Mouse (Mus musculus): Measurements from ENCODE around the gene Klb. TPM values are rescaled to one million over a fixed set of nuclear protein-coding genes. Genes with fewer than 3 reads are reported as not detected.

Klb gene
- polyA plus RNA-seq, 1 experiment from 2014 or later, result 0.05 TPM

- Histone ChIP-seq H3K27ac (ENCODE audit: low read length) (no peak overlapping the region), H3K4me1 (replicated peaks; ENCODE audit: control insufficient read depth, insufficient read depth, low read length) (no peaks in the 10 kb centered on the region), H3K9me3 (ENCODE audit: control insufficient read depth, low read length) (peaks cover 4% of the 10 kb centered on the region), H3K9ac (ENCODE audit: low read length) (no peak overlapping the region), H3K36me3 (ENCODE audit: control insufficient read depth, insufficient read depth, low read length) (no peaks in the 10 kb centered on the region), H3K4me3 (ENCODE audit: low read length) (no peak overlapping the region), H3K4me2 (ENCODE audit: low read depth, low read length) (no peak overlapping the region), H3K27me3 (ENCODE audit: control insufficient read depth, insufficient read depth, low read depth, low read length) (no peaks in the 10 kb centered on the region)
- no peak for ATAC-seq (ENCODE audit: low read depth)
- WGBS, result 68% methylated on average over 5 of the region's 5 CpGs
Observed at GRCm38 (mm10) chr5:65354985-65355384, 6.9 kb downstream of the Klb start.

DNA sequence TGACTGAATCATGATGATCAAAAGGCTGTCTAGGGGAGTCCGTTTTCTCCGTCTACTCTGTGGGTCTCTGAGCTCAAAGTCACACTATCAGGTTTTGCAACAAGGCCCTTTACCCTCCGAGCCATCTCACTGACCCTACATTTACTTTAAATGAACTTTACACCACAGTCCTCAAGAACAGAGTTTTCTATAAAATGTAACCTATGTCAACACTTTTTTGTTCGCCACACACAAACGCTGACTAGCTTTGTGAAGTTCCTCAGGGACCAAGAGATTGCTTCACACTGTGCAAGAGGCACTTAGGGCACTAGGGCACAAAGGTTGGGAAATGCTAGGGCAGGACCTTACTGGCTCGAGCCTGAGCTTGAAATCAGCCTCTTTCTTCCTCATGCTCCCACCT lies 8.7 kb downstream of the Klb start:
- H3K9me3 ChIP-seq (ENCODE audit: control insufficient read depth, low read length), result peaks cover 4% of the 10 kb centered on the region
- no peaks in the 10 kb centered on the region for H3K4me1 ChIP-seq (replicated peaks; ENCODE audit: control insufficient read depth, insufficient read depth, low read length)
- H3K36me3 ChIP-seq (ENCODE audit: control insufficient read depth, insufficient read depth, low read length), result no peaks in the 10 kb centered on the region
- H3K4me3 ChIP-seq (ENCODE audit: low read length), result no peak overlapping the region
- no peak overlapping the region for H3K9ac ChIP-seq (ENCODE audit: low read length)
- no peaks in the 10 kb centered on the region for H3K27me3 ChIP-seq (ENCODE audit: control insufficient read depth, insufficient read depth, low read depth, low read length)
- no peak overlapping the region for H3K4me2 ChIP-seq (ENCODE audit: low read depth, low read length)
- ATAC-seq (ENCODE audit: low read depth), result no peak
- WGBS, result 67% methylated on average over 6 of the region's 6 CpGs
- H3K27ac ChIP-seq (ENCODE audit: low read length), result no peak overlapping the region

DNA sequence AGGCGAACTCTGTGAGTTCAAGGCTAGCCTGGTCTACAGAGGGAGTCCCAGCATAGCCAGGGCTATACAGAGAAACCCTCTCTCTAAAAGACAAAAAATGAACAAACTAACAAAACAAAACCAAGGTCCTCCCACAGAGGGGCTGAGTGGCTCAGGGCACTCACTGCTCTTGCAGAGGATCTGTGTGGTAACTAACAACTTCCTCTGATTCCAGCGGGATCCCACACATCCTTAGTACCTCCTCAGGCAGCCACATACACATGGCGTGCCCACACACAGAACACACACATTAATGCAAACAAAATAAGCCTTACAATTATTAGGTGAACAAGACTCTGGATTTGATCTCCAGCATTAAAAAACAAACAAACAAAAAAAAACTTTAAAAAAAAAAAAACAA lies 9.7 kb downstream of the Klb start:
- H3K36me3 ChIP-seq (ENCODE audit: control insufficient read depth, insufficient read depth, low read length), result no peaks in the 10 kb centered on the region
- H3K27ac ChIP-seq (ENCODE audit: low read length), result no peak overlapping the region
- no peaks in the 10 kb centered on the region for H3K27me3 ChIP-seq (ENCODE audit: control insufficient read depth, insufficient read depth, low read depth, low read length)
- H3K4me1 ChIP-seq (replicated peaks; ENCODE audit: control insufficient read depth, insufficient read depth, low read length), result no peaks in the 10 kb centered on the region
- WGBS, result 74% methylated on average over 3 of the region's 3 CpGs
- H3K4me3 ChIP-seq (ENCODE audit: low read length), result no peak overlapping the region
- no peak for ATAC-seq (ENCODE audit: low read depth)
- no peak overlapping the region for H3K4me2 ChIP-seq (ENCODE audit: low read depth, low read length)
- peaks cover 4% of the 10 kb centered on the region for H3K9me3 ChIP-seq (ENCODE audit: control insufficient read depth, low read length)
- no peak overlapping the region for H3K9ac ChIP-seq (ENCODE audit: low read length)

GRCm38 (mm10) chr5:65367837-65368236 lies 19.7 kb downstream of the Klb start:
- Histone ChIP-seq H3K4me1 (replicated peaks; ENCODE audit: control insufficient read depth, insufficient read depth, low read length) (no peaks in the 10 kb centered on the region), H3K9ac (ENCODE audit: low read length) (no peak overlapping the region), H3K9me3 (ENCODE audit: control insufficient read depth, low read length) (no peaks in the 10 kb centered on the region), H3K27ac (ENCODE audit: low read length) (no peak overlapping the region), H3K4me2 (ENCODE audit: low read depth, low read length) (no peak overlapping the region), H3K36me3 (ENCODE audit: control insufficient read depth, insufficient read depth, low read length) (no peaks in the 10 kb centered on the region), H3K4me3 (ENCODE audit: low read length) (no peak overlapping the region), H3K27me3 (ENCODE audit: control insufficient read depth, insufficient read depth, low read depth, low read length) (no peaks in the 10 kb centered on the region)
- no peak for ATAC-seq (ENCODE audit: low read depth)
- 59% methylated on average over 11 of the region's 11 CpGs for WGBS

- Histone ChIP-seq H3K27me3 (ENCODE audit: control insufficient read depth, insufficient read depth, low read depth, low read length) (no peaks in the 10 kb centered on the region), H3K27ac (ENCODE audit: low read length) (no peak overlapping the region), H3K9me3 (ENCODE audit: control insufficient read depth, low read length) (no peaks in the 10 kb centered on the region), H3K36me3 (ENCODE audit: control insufficient read depth, insufficient read depth, low read length) (no peaks in the 10 kb centered on the region), H3K9ac (ENCODE audit: low read length) (no peak overlapping the region), H3K4me1 (replicated peaks; ENCODE audit: control insufficient read depth, insufficient read depth, low read length) (no peaks in the 10 kb centered on the region), H3K4me2 (ENCODE audit: low read depth, low read length) (no peak overlapping the region), H3K4me3 (ENCODE audit: low read length) (no peak overlapping the region)
- ATAC-seq (ENCODE audit: low read depth), result no peak
- 93% methylated on average over 7 of the region's 7 CpGs for WGBS
Observed at GRCm38 (mm10) chr5:65371551-65371950, 23.4 kb downstream of the Klb start.

GRCm38 (mm10) chr5:65374746-65375145 lies 26.6 kb downstream of the Klb start:
- ATAC-seq (ENCODE audit: low read depth), result no peak
- WGBS, result 83% methylated on average over 7 of the region's 7 CpGs

DNA sequence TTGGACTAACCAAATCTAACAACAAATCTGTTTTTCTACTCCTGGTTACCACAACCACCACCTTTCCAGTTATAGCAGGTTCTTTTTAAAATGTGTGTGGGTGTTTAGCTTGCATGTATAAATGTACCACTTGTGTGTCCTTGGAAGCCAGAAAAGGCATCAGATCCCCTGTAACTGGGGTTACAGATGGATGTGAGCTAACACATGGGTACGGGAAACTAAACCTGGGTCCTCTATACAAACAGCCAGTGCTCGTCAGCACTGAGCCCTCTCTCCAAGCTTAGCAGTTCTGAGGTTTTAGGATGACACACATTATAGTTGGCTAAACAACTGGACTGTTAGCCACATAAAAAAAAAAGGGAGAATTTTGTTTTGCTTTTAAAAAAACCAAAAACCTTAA lies 37.6 kb downstream of the Klb start:
- no peak for ATAC-seq (ENCODE audit: low read depth)
- Histone ChIP-seq H3K4me1 (replicated peaks; ENCODE audit: control insufficient read depth, insufficient read depth, low read length) (peaks cover 8% of the 10 kb centered on the region), H3K27ac (ENCODE audit: low read length) (no peak overlapping the region), H3K36me3 (ENCODE audit: control insufficient read depth, insufficient read depth, low read length) (peaks cover 17% of the 10 kb centered on the region), H3K27me3 (ENCODE audit: control insufficient read depth, insufficient read depth, low read depth, low read length) (no peaks in the 10 kb centered on the region), H3K9me3 (ENCODE audit: control insufficient read depth, low read length) (no peaks in the 10 kb centered on the region), H3K4me2 (ENCODE audit: low read depth, low read length) (no peak overlapping the region), H3K9ac (ENCODE audit: low read length) (no peak overlapping the region), H3K4me3 (ENCODE audit: low read length) (no peak overlapping the region)
- 68% methylated on average over 2 of the region's 2 CpGs for WGBS

More at GRCm38 (mm10) chr5:65374746-65375145, 26.6 kb downstream of the Klb start:
- Histone ChIP-seq H3K9me3 (ENCODE audit: control insufficient read depth, low read length) (no peaks in the 10 kb centered on the region), H3K4me3 (ENCODE audit: low read length) (no peak overlapping the region), H3K9ac (ENCODE audit: low read length) (no peak overlapping the region), H3K27ac (ENCODE audit: low read length) (no peak overlapping the region), H3K4me1 (replicated peaks; ENCODE audit: control insufficient read depth, insufficient read depth, low read length) (no peaks in the 10 kb centered on the region), H3K4me2 (ENCODE audit: low read depth, low read length) (no peak overlapping the region), H3K36me3 (ENCODE audit: control insufficient read depth, insufficient read depth, low read length) (no peaks in the 10 kb centered on the region), H3K27me3 (ENCODE audit: control insufficient read depth, insufficient read depth, low read depth, low read length) (no peaks in the 10 kb centered on the region)

GRCm38 (mm10) chr5:65387008-65387867 lies 39.1 kb downstream of the Klb start:
- Histone ChIP-seq H3K27me3 (ENCODE audit: control insufficient read depth, insufficient read depth, low read depth, low read length) (no peaks in the 10 kb centered on the region), H3K36me3 (ENCODE audit: control insufficient read depth, insufficient read depth, low read length) (peaks cover 17% of the 10 kb centered on the region), H3K9me3 (ENCODE audit: control insufficient read depth, low read length) (no peaks in the 10 kb centered on the region), H3K4me3 (ENCODE audit: low read length) (no peak overlapping the region), H3K4me1 (replicated peaks; ENCODE audit: control insufficient read depth, insufficient read depth, low read length) (peaks cover 8% of the 10 kb centered on the region), H3K9ac (ENCODE audit: low read length) (no peak overlapping the region), H3K27ac (ENCODE audit: low read length) (no peak overlapping the region), H3K4me2 (ENCODE audit: low read depth, low read length) (no peak overlapping the region)
- WGBS, result 81% methylated on average over 6 of the region's 6 CpGs
- no peak for ATAC-seq (ENCODE audit: low read depth)

DNA sequence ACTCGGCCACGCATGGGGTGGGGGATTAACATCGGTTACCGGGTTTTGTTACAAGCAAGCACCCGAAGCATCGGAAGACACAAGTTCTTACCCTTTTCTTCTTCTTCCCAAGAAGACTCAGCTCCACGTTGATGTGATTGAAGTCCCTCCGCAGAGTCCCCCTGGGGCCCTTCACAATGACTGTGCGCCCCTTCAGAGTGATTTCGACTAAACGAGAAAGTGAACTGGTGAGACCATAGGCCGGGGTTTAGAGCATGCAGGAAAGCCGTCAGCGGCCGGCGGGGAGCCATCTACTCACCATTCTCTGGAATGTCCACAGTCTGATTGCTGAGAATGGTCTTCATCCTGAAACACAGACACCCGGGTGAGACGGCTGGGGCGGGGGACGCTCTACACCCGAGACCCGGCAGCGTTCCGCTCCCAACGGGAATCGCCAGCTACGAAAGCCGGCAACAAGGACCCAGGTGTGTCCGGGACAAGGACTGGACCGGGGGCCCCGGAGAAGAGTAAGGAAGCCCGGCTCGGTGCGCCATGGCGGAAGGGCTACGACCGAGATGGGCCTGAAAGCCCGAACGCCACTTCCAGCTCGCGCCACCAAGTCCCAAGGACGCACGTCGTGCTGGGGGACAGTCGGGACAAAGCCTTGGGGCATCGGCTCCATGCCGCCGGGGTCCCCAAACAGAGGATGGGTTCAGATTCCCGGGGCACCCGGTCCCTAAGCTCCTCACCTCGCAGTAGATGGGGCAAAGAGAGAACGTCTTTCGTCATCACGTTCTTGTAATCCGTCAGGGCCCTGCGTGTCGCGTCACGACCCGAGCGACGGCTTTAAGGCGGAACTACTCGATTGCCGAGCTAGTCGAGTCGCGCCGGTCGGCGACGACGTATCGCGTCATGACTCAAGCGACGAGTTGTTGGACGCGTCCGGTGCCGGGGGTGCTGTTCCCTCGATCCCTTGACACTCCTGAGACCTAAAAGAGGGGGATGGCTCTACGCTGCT lies 42.8 kb downstream of the Klb start, which contains the start of the genes Rpl9 and Lias:
Rpl9 (minus strand) TSS at position 797 of the 997 bp plus-strand sequence.
Lias (plus strand) TSS at position 850 of the 997 bp plus-strand sequence.
- H3K4me1 ChIP-seq (replicated peaks; ENCODE audit: control insufficient read depth, insufficient read depth, low read length), result peaks cover 8% of the 10 kb centered on the region
- H3K36me3 ChIP-seq (ENCODE audit: control insufficient read depth, insufficient read depth, low read length), result peaks cover 24% of the 10 kb centered on the region
- H3K9ac ChIP-seq (ENCODE audit: low read length), result peak within 1 kb of the TSS; percentile 100
- peak within 1 kb of the TSS; percentile 85 for H3K4me2 ChIP-seq (ENCODE audit: low read depth, low read length)
- ATAC-seq (ENCODE audit: low read depth), result peak; percentile 98
- H3K4me3 ChIP-seq (ENCODE audit: low read length), result peak within 1 kb of the TSS; percentile 98
- under 1% methylated on average over 83 of the region's 83 CpGs for WGBS
- H3K27ac ChIP-seq (ENCODE audit: low read length), result peak within 1 kb of the TSS; percentile 88
- no peaks in the 10 kb centered on the region for H3K9me3 ChIP-seq (ENCODE audit: control insufficient read depth, low read length)
- H3K27me3 ChIP-seq (ENCODE audit: control insufficient read depth, insufficient read depth, low read depth, low read length), result no peaks in the 10 kb centered on the region
